Mouse (Mus musculus): ENCODE measurements around the gene Cpne1.
A peak's percentile ranks its signal among the peaks of the same experiment; 100 is the strongest.

Gene Cpne1

DNA sequence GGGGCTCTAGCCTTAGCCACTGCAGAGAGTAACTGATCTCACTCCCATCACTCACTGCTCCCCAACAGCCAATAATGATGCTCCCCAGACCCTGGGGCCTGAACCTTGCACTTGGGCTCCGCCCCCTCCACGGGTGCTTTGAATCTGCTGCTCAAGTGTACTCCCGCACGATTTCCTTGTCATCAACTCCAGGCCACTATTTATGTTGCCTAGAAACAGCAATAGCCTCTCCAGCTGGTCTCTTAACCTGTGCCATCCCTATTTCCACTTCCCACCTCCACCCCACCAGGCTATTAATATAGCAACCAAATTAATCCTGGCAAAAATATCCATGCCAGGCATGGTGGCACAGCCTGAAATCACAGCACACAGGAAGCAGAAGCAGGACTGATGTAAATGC is 32.1 kb downstream of the Cpne1 start:
- no peak for DNase-seq (ENCODE audit: low read depth, low spot score)

GRCm38 (mm10) chr2:156079183-156079560 is 32.6 kb downstream of the Cpne1 start:
- DNase-seq (ENCODE audit: low read depth, low spot score): no peak

DNA sequence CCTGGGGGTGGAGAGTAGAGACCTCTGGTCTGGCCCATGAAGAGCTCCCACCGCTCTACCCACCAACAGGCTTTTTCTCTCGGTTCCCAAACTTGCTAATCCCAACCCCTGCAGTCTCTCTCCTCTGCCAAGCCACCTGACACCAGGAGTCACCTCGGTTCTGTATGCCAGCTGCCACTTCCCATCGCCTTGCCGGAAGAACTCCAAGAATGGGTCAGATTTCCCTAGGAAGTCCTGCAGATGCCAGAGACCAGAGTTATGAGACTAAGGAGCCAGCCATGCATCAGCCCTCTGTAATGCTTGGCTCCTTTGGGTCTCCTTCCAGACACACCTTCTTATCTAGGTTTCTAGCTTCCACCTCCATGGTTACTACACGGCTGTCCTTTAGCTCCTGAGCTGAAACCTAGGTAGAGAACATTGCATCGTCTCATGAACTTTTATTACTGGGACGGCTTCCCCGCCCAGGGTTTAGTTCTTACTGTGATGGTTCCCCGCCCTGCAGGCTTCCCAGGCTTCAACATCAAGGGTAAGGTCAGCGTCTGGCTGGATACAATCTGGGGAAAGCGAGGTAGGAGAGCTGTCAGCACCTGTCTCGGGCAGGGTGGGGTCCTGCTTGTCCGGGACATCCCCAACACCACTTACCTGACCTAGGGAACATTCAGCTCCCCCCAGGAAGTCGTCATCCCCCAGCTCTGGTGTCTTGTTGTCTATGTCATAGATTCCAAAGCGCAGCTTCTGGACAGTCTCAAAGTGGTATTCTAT is 33.2 kb downstream of the Cpne1 start:
- DNase-seq (ENCODE audit: low read depth, low spot score): no peak

- DNase-seq (ENCODE audit: low read depth, low spot score): no peak
These were observed 34.3 kb downstream of the Cpne1 start for GRCm38 (mm10) chr2:156077461-156077860.

- no peak for DNase-seq (ENCODE audit: low read depth, low spot score)
These were observed 38.0 kb downstream of the Cpne1 start for GRCm38 (mm10) chr2:156073725-156074124.

GRCm38 (mm10) chr2:156071236-156071635 is 40.5 kb downstream of the Cpne1 start:
- DNase-seq (ENCODE audit: low read depth, low spot score): no peak

GRCm38 (mm10) chr2:156067916-156068315 is 43.8 kb downstream of the Cpne1 start:
- no peak for DNase-seq (ENCODE audit: low read depth, low spot score)

DNA sequence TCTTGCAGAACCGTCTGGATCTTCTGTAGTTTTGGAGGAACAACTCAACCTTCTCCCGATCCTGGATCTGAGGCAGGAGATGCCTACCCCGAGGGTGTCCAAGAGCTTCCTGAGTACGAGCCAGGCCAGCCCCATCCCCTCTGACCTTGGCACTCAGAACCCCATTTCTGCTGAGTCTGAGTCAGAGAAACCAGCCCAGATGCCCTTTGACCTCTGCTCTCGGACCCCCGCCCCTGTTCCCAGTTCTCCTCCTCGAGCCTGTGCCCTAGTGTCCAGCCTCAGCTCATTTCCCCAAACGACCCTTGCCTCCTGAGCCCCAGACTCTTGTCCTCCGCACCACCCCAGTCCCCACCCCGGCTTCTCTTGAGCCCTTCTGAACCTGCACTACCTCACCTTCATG is 45.6 kb downstream of the Cpne1 start:
- no peak for DNase-seq (ENCODE audit: low read depth, low spot score)

DNA sequence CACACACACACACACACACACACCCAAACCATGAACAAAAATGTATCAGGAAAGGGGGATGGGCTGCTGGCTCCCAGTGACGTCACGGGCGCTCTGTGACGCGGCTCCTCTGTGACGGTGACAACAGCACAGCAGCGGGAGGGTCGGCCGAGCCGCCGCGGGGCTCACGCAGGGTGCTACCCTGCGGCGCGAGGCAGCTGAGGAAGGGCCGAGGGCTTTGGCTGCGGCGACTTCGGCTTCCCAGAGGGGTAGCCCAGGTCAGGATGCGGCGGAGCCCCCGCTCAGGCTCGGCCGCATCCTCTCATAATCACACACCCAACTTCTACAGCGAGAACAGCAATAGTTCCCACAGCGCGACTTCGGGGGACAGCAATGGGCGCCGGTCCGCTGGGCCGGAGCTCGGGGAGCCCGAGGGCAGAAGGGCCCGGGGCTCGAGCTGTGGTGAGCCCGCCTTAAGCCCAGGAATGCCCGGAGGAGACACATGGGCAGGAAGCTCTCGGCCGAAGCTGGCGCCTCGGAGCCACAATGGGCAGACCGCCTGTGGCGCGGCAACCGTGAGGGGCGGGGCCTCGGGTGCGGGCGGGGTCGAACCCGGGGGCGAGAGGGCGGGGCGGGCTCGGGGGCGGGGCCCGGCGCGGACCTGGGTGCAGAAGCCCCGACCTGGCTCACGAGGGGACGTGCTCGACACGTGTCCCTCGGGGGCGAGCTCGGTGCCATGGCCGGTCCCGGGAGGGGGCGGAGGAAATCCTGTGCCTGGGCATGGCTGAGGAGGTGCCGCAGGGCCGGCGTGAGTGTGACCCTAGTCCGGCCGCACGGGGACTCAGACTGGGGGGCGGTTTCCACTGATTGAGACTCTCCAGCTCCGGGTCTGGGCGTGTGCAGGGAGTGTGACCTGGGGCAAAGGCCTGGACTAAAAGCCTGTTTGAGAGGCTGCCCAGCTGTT is 46.4 kb downstream of the Cpne1 start, which contains the start of gene Spag4:
Gene Spag4, plus strand, starts transcription at position 77 of the 943 bp plus-strand sequence.
- DNase-seq (ENCODE audit: low read depth, low spot score): no peak

- DNase-seq (ENCODE audit: low read depth, low spot score): no peak
These were observed 58.9 kb downstream of the Cpne1 start, which contains the start of gene Fer1l4 for GRCm38 (mm10) chr2:156052816-156053215. Fer1l4 (minus strand) TSS chr2:156052947.

GRCm38 (mm10) chr2:156047929-156048328 is 63.8 kb downstream of the Cpne1 start:
- no peak for DNase-seq (ENCODE audit: low read depth, low spot score)

GRCm38 (mm10) chr2:156042903-156043302 is 68.9 kb downstream of the Cpne1 start:
- no peak for DNase-seq (ENCODE audit: low read depth, low spot score)

- no peak for DNase-seq (ENCODE audit: low read depth, low spot score)
These were observed 72.4 kb downstream of the Cpne1 start for GRCm38 (mm10) chr2:156039390-156039789.

GRCm38 (mm10) chr2:156025482-156025881 is 86.3 kb downstream of the Cpne1 start:
- peak; percentile 4 for DNase-seq (ENCODE audit: low read depth, low spot score)

All from telencephalon, adult 2 months (tissue).